Mouse (Mus musculus): ENCODE data around the gene Frk.
"Not testable (repeated sequence)": the region's sequence is repeated elsewhere in the genome, so short reads cannot be mapped to it uniquely, and the experiment has no call there.

Frk gene

GRCm38 (mm10) chr10:34617216-34617615 is 134.0 kb downstream of the Frk start:
- peak; percentile 51 for DNase-seq (ENCODE audit: low spot score)

- DNase-seq (ENCODE audit: low spot score): no peak
These were observed 135.3 kb downstream of the Frk start for GRCm38 (mm10) chr10:34618490-34618889.

- not testable (repeated sequence) for DNase-seq (ENCODE audit: low spot score)
These were observed 137.3 kb downstream of the Frk start for GRCm38 (mm10) chr10:34620540-34620939.

- no peak for DNase-seq (ENCODE audit: low spot score)
These were observed 155.0 kb downstream of the Frk start for GRCm38 (mm10) chr10:34638245-34638644.
